Mouse (Mus musculus): ENCODE measurements at regions not wholly inside any gene's neighbourhood (a gene's known extent, or its start where the extent isn't known, plus 50 kb on each side); places are given as distances from the start of the nearest gene placed in this dataset.

GRCm38 (mm10) chr13:41541139-41541538 is 54.0 kb upstream of the Nedd9 start:
- peak in 1 of 2 experiments; percentile 24 for DNase-seq (ENCODE audit: low spot score in 2 of 2)

GRCm38 (mm10) chr13:41546063-41546462 is 58.9 kb upstream of the Nedd9 start:
- no peak for DNase-seq (ENCODE audit: low spot score in 2 of 2)

- no peak for DNase-seq (ENCODE audit: low spot score in 2 of 2)
Measured at GRCm38 (mm10) chr13:41546531-41546930, 59.2 kb upstream of the Tmem170b start.

- no peak for DNase-seq (ENCODE audit: low spot score in 2 of 2)
Measured at GRCm38 (mm10) chr13:41549283-41549682, 56.4 kb upstream of the Tmem170b start.

- DNase-seq (ENCODE audit: low spot score in 2 of 2): no peak
Measured at GRCm38 (mm10) chr13:41550246-41550900, 55.3 kb upstream of the Tmem170b start.

- no peak for DNase-seq (ENCODE audit: low spot score in 2 of 2)
Measured at GRCm38 (mm10) chr13:41551711-41552349, 53.9 kb upstream of the Tmem170b start.

GRCm38 (mm10) chr13:41554401-41554800 is 51.3 kb upstream of the Tmem170b start:
- DNase-seq (ENCODE audit: low spot score in 2 of 2): no peak

All from gastrocnemius, adult 8-10 months (tissue).